Mouse (Mus musculus) embryonic facial prominence, embryonic 14.5 days (tissue): ENCODE results near the gene Vps52. TPM values are rescaled to one million over a fixed set of nuclear protein-coding genes. Genes with fewer than 3 reads are reported as not detected.

Source experiments
- ATAC-seq: fragments of 200-750 bp; cut with Nextera tagmentation; 2 replicates; pipeline ENCODE4 v1.8.0; 2017; ENCODE audit warnings: low read depth, moderate number of reproducible peaks, moderate TSS enrichment
- DNase-seq: peaks from one replicate; pipeline ENCODE4 v3.0.0-alpha.2; 2015; ENCODE audit warnings: low spot score
- H3K27ac ChIP-seq: fragments of 300-500 bp; sonication (generic); replicated peaks from 2 replicates; pipeline ENCODE4 v1.5.1; 2014; ENCODE audit warnings: low read depth, mild to moderate bottlenecking, low read length, moderate library complexity
- H3K27me3 ChIP-seq: fragments of 300-500 bp; sonication (generic); replicated peaks from 2 replicates; pipeline ENCODE4 v1.6.1; 2014; ENCODE audit warnings: low read length; ENCODE audit not compliant: control insufficient read depth, insufficient read depth
- H3K36me3 ChIP-seq: fragments of 300-500 bp; sonication (generic); 2 replicates; pipeline ENCODE4 v1.6.1; 2014; ENCODE audit warnings: low read length, mixed read lengths; ENCODE audit not compliant: control insufficient read depth, insufficient read depth
- H3K4me1 ChIP-seq: fragments of 300-500 bp; sonication (generic); 2 replicates; pipeline ENCODE4 v1.6.1; 2014; ENCODE audit warnings: antibody characterized with exemption, low read length; ENCODE audit not compliant: control insufficient read depth, insufficient read depth
- H3K4me2 ChIP-seq: fragments of 300-500 bp; sonication (generic); 2 replicates; pipeline ENCODE4 v1.6.1; 2014; ENCODE audit warnings: low read depth, mild to moderate bottlenecking, low read length, moderate library complexity, mixed read lengths
- H3K4me3 ChIP-seq: fragments of 300-500 bp; sonication (generic); 2 replicates; pipeline ENCODE4 v1.5.1; 2014; ENCODE audit warnings: low read depth, mild to moderate bottlenecking, low read length
- H3K9ac ChIP-seq: fragments of 300-500 bp; sonication (generic); 2 replicates; pipeline ENCODE4 v1.6.1; 2014; ENCODE audit warnings: low read depth, mild to moderate bottlenecking, low read length, moderate library complexity, mixed read lengths
- H3K9me3 ChIP-seq: fragments of 300-500 bp; sonication (generic); 2 replicates; pipeline ENCODE4 v1.6.1; 2016; ENCODE audit warnings: low read length; ENCODE audit not compliant: control insufficient read depth
- WGBS: fragments of 180-500 bp; shearing (Covaris S2); extraction: QIAGEN DNeasy Blood & Tissue Kit; methylation state at CpG from one replicate; pipeline ENCODE4 v1.1.7; 2014; 5-methylcytosine and 5-hydroxymethylcytosine counted together
- polyA plus RNA-seq: library from polyadenylated mRNA; unstranded; fragments of >200 nt; fragmentation: Nextera tagmentation; extraction: Ambion mirVana; gene quantifications from 2 replicates; pipeline ENCODE4 v1.2.1, GENCODE M21; 2014

Vps52 gene
- polyA plus RNA-seq, 1 experiment from 2014 or later: 38.6 TPM

DNA sequence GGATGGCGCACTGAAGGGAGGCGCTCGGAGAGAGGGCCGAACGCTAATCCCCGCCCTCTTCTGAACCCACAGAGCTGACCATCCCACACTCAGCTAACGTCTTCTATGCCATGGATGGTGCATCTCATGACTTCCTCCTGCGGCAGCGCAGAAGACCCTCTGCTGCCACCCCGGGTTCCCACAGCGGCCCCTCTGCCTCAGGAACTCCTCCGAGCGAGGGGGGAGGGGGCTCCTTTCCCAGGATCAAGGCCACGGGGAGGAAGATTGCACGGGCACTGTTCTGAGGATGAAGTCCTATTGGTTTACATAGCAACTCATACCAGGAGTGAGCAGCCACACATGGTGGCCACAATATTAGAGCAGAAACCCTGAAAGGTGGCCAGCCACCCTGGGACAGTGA is 18.6 kb upstream of the Vps52 start:
- H3K36me3 ChIP-seq: peaks cover 51% of the 10 kb centered on the region
- H3K4me3 ChIP-seq: no peak overlapping the region
- no peak overlapping the region for H3K4me2 ChIP-seq
- no peaks in the 10 kb centered on the region for H3K9me3 ChIP-seq
- WGBS: 86% methylated on average over 14 of the region's 15 CpGs
- H3K27ac ChIP-seq: no peak overlapping the region
- DNase-seq (no peak), ATAC-seq (no peak)
- no peak overlapping the region for H3K9ac ChIP-seq
- H3K27me3 ChIP-seq: no peaks in the 10 kb centered on the region
- peaks cover 12% of the 10 kb centered on the region for H3K4me1 ChIP-seq

DNA sequence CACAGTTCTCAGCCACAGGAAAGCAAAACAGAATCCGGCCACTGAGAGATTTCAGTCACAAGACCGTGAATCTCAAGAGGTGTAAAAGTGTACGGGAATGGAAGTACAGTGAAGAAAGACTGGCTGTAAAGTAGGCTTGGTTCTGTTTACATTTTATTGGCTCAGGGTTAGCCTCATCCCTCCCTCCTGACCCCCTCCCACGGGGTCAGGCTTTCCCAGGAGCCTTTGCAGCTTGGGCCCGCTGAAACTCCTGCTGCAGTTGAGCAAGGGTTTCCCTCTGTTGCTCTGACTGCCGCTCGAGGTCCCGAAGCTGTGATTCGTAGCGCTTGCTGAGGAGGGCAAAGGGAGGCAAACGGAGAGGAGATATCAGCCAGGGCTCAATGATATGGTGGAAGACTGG is 16.8 kb upstream of the Vps52 start:
- peak overlapping the region; percentile 77; the same call in 1 of the 2 replicates for H3K4me2 ChIP-seq
- peaks cover 51% of the 10 kb centered on the region for H3K36me3 ChIP-seq
- H3K27me3 ChIP-seq: no peaks in the 10 kb centered on the region
- DNase-seq (no peak), ATAC-seq (no peak)
- no peak overlapping the region for H3K27ac ChIP-seq
- WGBS: 85% methylated on average over 11 of the region's 11 CpGs
- H3K4me3 ChIP-seq: no peak overlapping the region
- no peak overlapping the region for H3K9ac ChIP-seq
- peaks cover 12% of the 10 kb centered on the region for H3K4me1 ChIP-seq
- no peaks in the 10 kb centered on the region for H3K9me3 ChIP-seq

DNA sequence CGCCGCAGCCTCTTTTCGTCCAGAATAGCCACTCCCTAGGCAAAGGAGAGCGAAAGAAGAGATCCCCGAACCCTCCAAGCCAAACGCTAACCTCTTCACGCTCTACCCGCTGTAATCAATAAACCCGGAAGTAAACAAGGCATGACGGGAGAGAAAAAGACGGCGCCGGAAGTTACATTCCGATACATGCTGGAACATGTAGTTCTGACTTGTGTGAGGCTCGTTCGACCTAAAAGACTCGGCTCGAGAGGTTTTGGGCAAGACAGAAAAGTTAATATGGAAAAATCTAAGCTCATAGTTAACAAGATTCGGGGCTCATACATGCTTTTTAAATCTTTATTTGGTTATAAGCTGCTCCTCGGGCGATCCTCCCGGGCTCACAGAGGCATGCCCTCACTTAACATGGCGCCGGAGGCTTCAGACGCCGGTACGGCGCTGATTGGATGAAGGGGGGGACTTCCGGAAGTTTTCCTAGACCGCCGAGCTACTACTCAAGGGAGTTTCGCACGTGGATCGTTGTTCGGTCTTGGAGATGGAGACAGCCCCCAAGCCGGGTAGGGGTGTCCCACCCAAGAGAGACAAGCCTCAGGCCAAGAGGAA is 15.3 kb upstream of the Vps52 start, which contains the start of the genes Pfdn6 and Wdr46:
TSS of gene Pfdn6 (minus strand) at position 138 of the 600 bp plus-strand sequence.
TSS of gene Wdr46 (plus strand) at position 455 of the 600 bp plus-strand sequence.
- WGBS: under 1% methylated on average over 36 of the region's 36 CpGs
- Histone ChIP-seq H3K4me1 (peaks cover 12% of the 10 kb centered on the region), H3K9me3 (no peaks in the 10 kb centered on the region), H3K27ac (no peak within 1 kb of the TSS), H3K4me2 (peak within 1 kb of the TSS; percentile 89), H3K9ac (peak within 1 kb of the TSS; percentile 79), H3K36me3 (peaks cover 61% of the 10 kb centered on the region), H3K4me3 (peak within 1 kb of the TSS; percentile 87), H3K27me3 (no peaks in the 10 kb centered on the region)
- ATAC-seq (peak; percentile 93), DNase-seq (peak; percentile 96)

DNA sequence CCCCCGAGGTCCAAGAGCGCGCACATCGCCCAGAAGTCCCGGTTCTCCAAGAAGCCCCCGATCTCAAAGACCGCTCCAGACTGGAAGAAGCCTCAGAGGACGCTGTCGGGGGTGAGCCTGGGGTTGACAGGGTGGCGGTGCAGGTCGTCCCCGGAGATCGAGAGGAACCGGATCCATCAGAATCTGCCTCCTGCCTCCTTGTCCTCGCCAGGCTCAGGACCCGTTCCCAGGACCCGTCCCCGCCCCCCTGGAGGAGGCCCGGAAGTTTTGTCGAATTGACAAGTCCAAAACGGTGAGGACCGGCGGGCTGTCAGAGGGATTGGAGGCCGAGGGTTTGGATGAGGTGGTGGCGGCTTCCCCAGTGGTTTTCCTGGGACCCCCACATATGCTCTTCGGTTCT is 14.6 kb upstream of the Vps52 start:
- H3K9me3 ChIP-seq: no peaks in the 10 kb centered on the region
- under 1% methylated on average over 14 of the region's 26 CpGs for WGBS
- ATAC-seq: no peak
- H3K9ac ChIP-seq: peak overlapping the region; percentile 79
- peaks cover 58% of the 10 kb centered on the region for H3K36me3 ChIP-seq
- H3K27ac ChIP-seq: no peak overlapping the region
- peak overlapping the region; percentile 89 for H3K4me2 ChIP-seq
- H3K4me1 ChIP-seq: peaks cover 12% of the 10 kb centered on the region
- peak overlapping the region; percentile 87 for H3K4me3 ChIP-seq
- no peaks in the 10 kb centered on the region for H3K27me3 ChIP-seq
- DNase-seq: no peak

DNA sequence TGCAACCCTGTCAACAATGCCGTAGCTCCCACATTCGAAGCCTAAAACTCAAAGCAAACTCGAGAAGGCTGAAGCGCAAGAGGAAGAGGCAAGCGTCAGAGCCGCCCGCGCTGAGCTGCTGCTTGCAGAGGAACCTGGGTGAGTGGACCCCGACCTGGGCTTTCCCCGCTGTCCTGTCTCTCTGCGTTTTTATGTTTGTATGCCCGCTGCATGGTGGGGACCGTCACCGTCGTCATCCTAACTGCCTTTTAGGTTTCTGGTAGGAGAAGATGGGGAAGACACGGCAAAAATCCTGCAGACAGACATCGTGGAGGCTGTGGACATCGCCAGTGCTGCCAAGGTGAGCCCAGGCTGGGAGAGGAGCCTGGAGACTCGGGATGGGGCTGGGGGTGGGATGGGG is 14.2 kb upstream of the Vps52 start:
- H3K9ac ChIP-seq: peak overlapping the region; percentile 79
- H3K4me1 ChIP-seq: peaks cover 12% of the 10 kb centered on the region
- no peak overlapping the region for H3K27ac ChIP-seq
- peaks cover 58% of the 10 kb centered on the region for H3K36me3 ChIP-seq
- H3K27me3 ChIP-seq: no peaks in the 10 kb centered on the region
- H3K4me2 ChIP-seq: peak overlapping the region; percentile 89
- H3K4me3 ChIP-seq: peak overlapping the region; percentile 87
- ATAC-seq (no peak), DNase-seq (no peak)
- H3K9me3 ChIP-seq: no peaks in the 10 kb centered on the region
- 55% methylated on average over 19 of the region's 19 CpGs for WGBS

DNA sequence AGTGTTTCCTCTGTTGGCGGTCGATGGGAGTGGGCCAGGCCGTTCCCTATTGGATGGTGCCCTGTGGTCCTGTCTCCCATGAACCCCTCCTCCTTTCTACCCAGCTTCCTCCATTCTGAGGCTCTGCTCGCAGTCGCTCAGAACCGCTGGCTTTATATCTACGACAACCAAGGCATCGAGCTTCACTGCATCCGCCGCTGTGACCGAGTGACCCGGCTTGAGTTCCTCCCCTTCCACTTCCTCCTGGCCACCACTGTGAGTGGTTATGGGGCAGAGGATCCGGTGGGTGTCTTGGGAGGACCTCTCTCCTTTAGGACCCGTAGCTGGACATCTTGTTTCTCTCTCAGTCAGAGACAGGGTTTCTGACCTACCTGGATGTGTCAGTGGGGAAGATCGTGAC is 12.2 kb upstream of the Vps52 start:
- Histone ChIP-seq H3K9me3 (no peaks in the 10 kb centered on the region), H3K36me3 (peaks cover 52% of the 10 kb centered on the region), H3K4me2 (no peak overlapping the region), H3K27me3 (no peaks in the 10 kb centered on the region), H3K27ac (no peak overlapping the region), H3K4me1 (peaks cover 12% of the 10 kb centered on the region), H3K4me3 (no peak overlapping the region), H3K9ac (no peak overlapping the region)
- DNase-seq (no peak), ATAC-seq (no peak)
- 94% methylated on average over 15 of the region's 15 CpGs for WGBS

DNA sequence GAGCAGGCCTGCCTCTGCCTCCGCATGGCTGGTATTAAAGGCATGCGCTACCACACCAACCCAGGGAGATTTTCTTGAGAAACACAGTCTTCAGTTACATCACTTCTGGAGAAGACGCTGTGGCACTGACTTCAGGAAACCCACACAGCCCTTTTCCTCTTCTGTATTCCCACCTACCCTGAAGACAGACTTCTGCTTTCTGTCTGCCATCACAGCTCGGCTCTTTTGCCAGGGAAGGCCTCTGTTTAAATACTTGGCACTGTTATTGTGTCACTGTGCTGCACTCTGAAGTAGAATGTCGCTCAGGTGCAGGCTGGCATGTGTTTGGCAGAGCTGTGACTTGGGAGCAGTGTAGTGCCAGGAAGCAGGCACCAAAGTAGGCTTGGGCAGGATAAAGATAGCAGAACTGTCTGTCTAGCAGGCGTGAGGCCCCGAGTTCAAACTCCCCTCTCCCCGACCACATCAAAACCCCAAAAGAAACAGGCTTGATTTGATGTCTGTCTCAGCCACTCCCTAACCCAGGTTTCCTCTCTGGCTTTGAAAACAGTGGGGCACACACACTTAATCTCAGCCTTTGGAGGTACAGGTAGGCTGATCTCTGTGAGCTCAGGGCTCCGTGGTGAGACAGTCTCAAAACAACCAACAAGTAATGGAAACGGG is 8.1 kb upstream of the Vps52 start:
- Histone ChIP-seq H3K4me1 (peaks cover 7% of the 10 kb centered on the region; the same call in 1 of the 2 replicates), H3K4me3 (no peak overlapping the region), H3K27ac (no peak overlapping the region), H3K36me3 (peaks cover 66% of the 10 kb centered on the region), H3K27me3 (no peaks in the 10 kb centered on the region), H3K9ac (no peak overlapping the region), H3K9me3 (no peaks in the 10 kb centered on the region), H3K4me2 (no peak overlapping the region)
- DNase-seq (no peak), ATAC-seq (no peak)
- WGBS: 92% methylated on average over 10 of the region's 10 CpGs

DNA sequence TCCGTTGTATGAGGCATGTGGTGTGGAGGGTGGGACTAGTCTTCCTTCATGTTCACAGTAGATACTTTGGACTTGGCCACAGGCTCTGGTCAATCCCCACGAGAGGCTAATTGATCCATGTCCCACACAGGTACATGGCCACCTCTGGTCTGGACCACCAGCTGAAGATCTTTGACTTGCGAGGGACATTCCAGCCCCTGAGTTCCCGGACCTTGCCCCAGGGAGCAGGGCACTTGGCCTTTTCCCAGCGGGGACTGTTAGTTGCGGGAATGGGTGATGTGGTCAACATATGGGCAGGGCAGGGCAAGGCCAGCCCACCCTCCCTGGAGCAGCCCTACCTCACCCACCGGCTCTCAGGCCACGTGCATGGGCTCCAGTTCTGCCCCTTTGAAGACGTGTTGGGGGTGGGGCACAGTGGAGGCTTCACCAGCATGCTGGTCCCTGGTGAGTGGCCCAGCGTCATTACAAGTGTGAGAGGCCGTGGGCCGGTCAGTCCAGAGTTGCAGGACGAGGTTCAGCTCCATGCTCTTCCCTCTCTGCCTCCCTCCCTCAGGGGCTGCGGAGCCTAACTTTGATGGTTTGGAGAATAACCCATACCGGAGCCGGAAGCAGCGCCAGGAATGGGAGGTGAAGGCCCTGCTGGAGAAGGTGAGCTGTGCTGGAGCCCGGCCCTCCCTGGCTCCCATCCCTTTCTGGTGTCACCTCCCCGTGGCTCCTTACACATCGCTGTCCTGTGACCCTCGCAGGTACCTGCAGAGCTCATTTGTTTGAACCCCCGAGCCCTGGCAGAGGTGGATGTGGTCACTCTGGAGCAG is 7.3 kb upstream of the Vps52 start:
- H3K4me1 ChIP-seq: peaks cover 14% of the 10 kb centered on the region
- 82% methylated on average over 22 of the region's 22 CpGs for WGBS
- DNase-seq: no peak

More for the DNA sequence above, 7.3 kb upstream of the Vps52 start:
- Histone ChIP-seq H3K36me3 (peaks cover 67% of the 10 kb centered on the region), H3K27ac (no peak overlapping the region), H3K4me2 (no peak overlapping the region), H3K27me3 (no peaks in the 10 kb centered on the region), H3K9me3 (no peaks in the 10 kb centered on the region), H3K9ac (no peak overlapping the region), H3K4me3 (no peak overlapping the region)
- no peak for ATAC-seq
